8 mouse cellular contexts compared by ENCODE assay signal in genomic region chr14:31494975-31495455, GRCm38 (mm10). TPM values are rescaled to one million over a fixed set of nuclear protein-coding genes. Genes with fewer than 3 reads are reported as not detected.
DNase-seq lines count a peak whose midpoint lies in the region; ATAC-seq lines count a peak whose summit lies in the region.

Mettl6 (minus strand) TSS chr14:31495040.

- peak within 1 kb of the TSS; percentile 93 for H3K9ac ChIP-seq in forebrain, embryonic 11.5 days (ENCODE audit: low read length)
- peak within 1 kb of the TSS; percentile 95 for H3K9ac ChIP-seq in heart, embryonic 16.5 days (ENCODE audit: low read length)
- peak within 1 kb of the TSS; percentile 85 for H3K9ac ChIP-seq in liver, embryonic 15.5 days
- H3K9ac ChIP-seq in neural tube, embryonic 12.5 days, result peak within 1 kb of the TSS; percentile 83

- WGBS in forebrain, embryonic 11.5 days, result under 1% methylated on average over 49 of the region's 49 CpGs
- 0% methylated on average over 49 of the region's 49 CpGs for WGBS in heart, embryonic 16.5 days
- WGBS in liver, embryonic 15.5 days (ENCODE audit: insufficient replicate concordance), result under 1% methylated on average over 49 of the region's 49 CpGs
- under 1% methylated on average over 49 of the region's 49 CpGs for WGBS in neural tube, embryonic 12.5 days

- peak within 1 kb of the TSS; percentile 93 for H3K4me2 ChIP-seq in forebrain, embryonic 11.5 days (ENCODE audit: low read depth, low read length, severe bottlenecking)
- H3K4me2 ChIP-seq in heart, embryonic 16.5 days (ENCODE audit: low read depth, low read length), result peak within 1 kb of the TSS; percentile 69
- peak within 1 kb of the TSS; percentile 80 for H3K4me2 ChIP-seq in liver, embryonic 15.5 days
- peak within 1 kb of the TSS; percentile 92 for H3K4me2 ChIP-seq in neural tube, embryonic 12.5 days (replicated peaks)

- no peaks in the 10 kb centered on the region for H3K27me3 ChIP-seq in forebrain, embryonic 11.5 days (ENCODE audit: control insufficient read depth, insufficient read depth, low read length)
- H3K27me3 ChIP-seq in heart, embryonic 16.5 days (ENCODE audit: control insufficient read depth, insufficient read depth, low read length), result no peaks in the 10 kb centered on the region
- H3K27me3 ChIP-seq in liver, embryonic 15.5 days, result no peaks in the 10 kb centered on the region
- no peaks in the 10 kb centered on the region for H3K27me3 ChIP-seq in neural tube, embryonic 12.5 days (replicated peaks)

- ATAC-seq in forebrain, embryonic 11.5 days (replicated peaks; ENCODE audit: low FRiP score), result peak; percentile 93
- peak; percentile 94 for ATAC-seq in heart, embryonic 16.5 days (replicated peaks; ENCODE audit: extremely low read depth, insufficient read depth, low FRiP score)
- peak; percentile 86 for ATAC-seq in liver, embryonic 15.5 days (ENCODE audit: insufficient read depth)
- ATAC-seq in neural tube, embryonic 12.5 days (ENCODE audit: low FRiP score, low read depth), result peak; percentile 90

- peaks cover 12% of the 10 kb centered on the region for H3K4me1 ChIP-seq in forebrain, embryonic 11.5 days (replicated peaks; ENCODE audit: control insufficient read depth, insufficient read depth, low read length)
- H3K4me1 ChIP-seq in heart, embryonic 16.5 days (ENCODE audit: control insufficient read depth, insufficient read depth, low read length), result peaks cover 32% of the 10 kb centered on the region
- H3K4me1 ChIP-seq in liver, embryonic 15.5 days (replicated peaks), result peaks cover 49% of the 10 kb centered on the region
- H3K4me1 ChIP-seq in neural tube, embryonic 12.5 days, result peaks cover 33% of the 10 kb centered on the region

- DNase-seq in CD8-positive naive resting alpha-beta T cell, adult 2 months (ENCODE audit: low read depth in 2 of 2, low spot score in 2 of 2), result peak; percentile 86 to 90
- DNase-seq in c-Kit-positive CD71-negative TER-119-negative erythroid progenitor cells, embryonic 14.5 days (ENCODE audit: low read depth), result peak; percentile 95
- DNase-seq in forebrain, embryonic 11.5 days (ENCODE audit: low spot score), result peak; percentile 92
- peak; percentile 93 to 95 for DNase-seq in kidney, postnatal 36 days
- DNase-seq in telencephalon, adult 2 months (ENCODE audit: low read depth, low spot score), result peak; percentile 91

- H3K36me3 ChIP-seq in forebrain, embryonic 11.5 days (ENCODE audit: control insufficient read depth, insufficient read depth, low read length), result no peaks in the 10 kb centered on the region; the same call in 1 of the 2 replicates
- H3K36me3 ChIP-seq in heart, embryonic 16.5 days (ENCODE audit: control insufficient read depth, insufficient read depth), result peaks cover 15% of the 10 kb centered on the region
- H3K36me3 ChIP-seq in liver, embryonic 15.5 days (replicated peaks), result peaks cover 52% of the 10 kb centered on the region
- peaks cover 42% of the 10 kb centered on the region for H3K36me3 ChIP-seq in neural tube, embryonic 12.5 days

- peak within 1 kb of the TSS; percentile 92 for H3K4me3 ChIP-seq in forebrain, embryonic 11.5 days (ENCODE audit: low read depth, low read length)
- H3K4me3 ChIP-seq in heart, embryonic 16.5 days (ENCODE audit: low read length), result peak within 1 kb of the TSS; percentile 97
- peak within 1 kb of the TSS; percentile 93 for H3K4me3 ChIP-seq in liver, embryonic 15.5 days (replicated peaks)
- H3K4me3 ChIP-seq in neural tube, embryonic 12.5 days, result peak within 1 kb of the TSS; percentile 77

- peak within 1 kb of the TSS; percentile 61 for H3K27ac ChIP-seq in forebrain, embryonic 11.5 days (ENCODE audit: low read depth, low read length)
- H3K27ac ChIP-seq in heart, embryonic 16.5 days (ENCODE audit: low read length), result peak within 1 kb of the TSS; percentile 93
- peak within 1 kb of the TSS; percentile 87 for H3K27ac ChIP-seq in liver, embryonic 15.5 days (replicated peaks)
- H3K27ac ChIP-seq in neural tube, embryonic 12.5 days, result 0 out of 2 replicates have a peak within 1 kb of the TSS, but pooled peaks have one; percentile 66

- no peaks in the 10 kb centered on the region for H3K9me3 ChIP-seq in forebrain, embryonic 11.5 days (ENCODE audit: control insufficient read depth, low read length)
- H3K9me3 ChIP-seq in heart, embryonic 16.5 days (replicated peaks; ENCODE audit: control insufficient read depth, low read length), result no peaks in the 10 kb centered on the region
- no peaks in the 10 kb centered on the region for H3K9me3 ChIP-seq in liver, embryonic 15.5 days (replicated peaks)
- no peaks in the 10 kb centered on the region for H3K9me3 ChIP-seq in neural tube, embryonic 12.5 days

RNA-seq across cellular contexts. Expression of gene Mettl6, which starts in this region (rescaled TPM):
- polyA plus RNA-seq in forebrain, embryonic 11.5 days (2014; fragmentation: Nextera tagmentation; extraction: Ambion mirVana), result 85.0 and 89.8 TPM in 2 replicates
- 41.1 and 47.3 TPM in 2 replicates for polyA plus RNA-seq in heart, embryonic 16.5 days (2015; fragmentation: Nextera tagmentation; extraction: Ambion mirVana)
- 25.0 and 27.6 TPM in 2 replicates for polyA plus RNA-seq in liver, embryonic 15.5 days (2015; fragmentation: Nextera tagmentation; extraction: Ambion mirVana)
- 71.3 and 72.2 TPM in 2 replicates for polyA plus RNA-seq in neural tube, embryonic 12.5 days (2016; fragmentation: Nextera tagmentation; extraction: Ambion mirVana)

Comparison
In these comparisons a context has a peak if more than half of its experiments do, and no peak if none do; other contexts are left out.
1. Peak in every context shown above with its lines: DNase-seq, ATAC-seq, H3K4me3 ChIP-seq and H3K27ac ChIP-seq.